Mouse (Mus musculus) ES-Bruce4 (cell line): ENCODE data around the gene Gm572.

ENCODE experiments used
- CTCF ChIP-seq: IDR thresholded peaks from one replicate; pipeline ENCODE4 v1.8.1; 2011; ENCODE audit warnings: low read depth, low read length
- POLR2A ChIP-seq: IDR thresholded peaks from one replicate; pipeline ENCODE4 v1.8.1; 2011; ENCODE audit warnings: low read length; ENCODE audit not compliant: insufficient read depth

- TF ChIP-seq POLR2A (no peak), CTCF (no peak)
These were observed 42.8 kb upstream of the Gm572 start for GRCm38 (mm10) chr4:148600316-148600715.
